In the genomic region with DNA sequence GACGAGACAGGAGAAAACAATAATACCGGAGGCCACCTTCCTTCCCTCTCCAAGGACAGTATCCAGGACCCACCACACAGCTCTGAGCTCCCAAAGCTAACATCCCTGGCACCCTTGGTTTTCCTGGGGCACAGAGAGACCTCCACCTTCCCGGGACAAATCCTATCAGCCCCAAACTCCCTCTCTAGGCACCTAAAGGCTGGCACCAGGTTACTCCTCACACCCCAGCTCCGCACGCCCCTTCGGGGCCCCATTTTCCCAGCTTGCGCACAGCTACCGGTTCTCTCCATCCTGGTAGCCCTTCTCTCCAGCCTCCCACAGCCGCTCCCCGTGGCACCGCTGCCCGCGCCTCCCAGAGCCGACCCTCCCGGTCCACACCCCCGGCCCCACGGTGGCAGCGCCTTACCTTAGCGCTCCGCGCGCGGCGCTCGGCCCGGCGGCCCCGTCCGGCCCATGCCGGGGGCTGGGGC, we compare ENCODE assay signal across 8 mouse cellular contexts. TPM values are rescaled to one million over a fixed set of nuclear protein-coding genes. Genes with fewer than 3 reads are reported as not detected.
DNase-seq lines count a peak whose midpoint lies in the region; ATAC-seq and TF ChIP-seq lines count a peak whose summit lies in the region.

No protein-coding gene starts in this region.

- peak overlapping the region; percentile 97 for H3K9ac ChIP-seq in embryonic facial prominence, embryonic 14.5 days (ENCODE audit: low read depth, low read length)
- peak overlapping the region; percentile 97 for H3K9ac ChIP-seq in midbrain, embryonic 16.5 days (ENCODE audit: low read depth, low read length)

- DNase-seq in left cerebral cortex, adult 2 months (ENCODE audit: extremely low spot score in 1 of 2, low spot score in 2 of 2), result peak in 1 of 2 experiments; percentile 50
- DNase-seq in left cerebral cortex, postnatal 14 days (ENCODE audit: low spot score in 2 of 2), result no peak
- no peak for DNase-seq in Patski (ENCODE audit: low read depth, low spot score)
- no peak for DNase-seq in embryonic facial prominence, embryonic 14.5 days (ENCODE audit: low spot score)
- DNase-seq in induced T-regulatory cell, adult 2 months (ENCODE audit: low read depth), result peak; percentile 44
- DNase-seq in adrenal gland, postnatal 36 days, result no peak
- no peak for DNase-seq in right cerebral cortex, adult 18-20 months

- no peaks in the 10 kb centered on the region for H3K27me3 ChIP-seq in Patski
- no peaks in the 10 kb centered on the region for H3K27me3 ChIP-seq in embryonic facial prominence, embryonic 14.5 days (replicated peaks; ENCODE audit: control insufficient read depth, insufficient read depth, low read length)
- H3K27me3 ChIP-seq in midbrain, embryonic 16.5 days (ENCODE audit: control insufficient read depth, insufficient read depth, low read depth, low read length), result no peaks in the 10 kb centered on the region

- in situ Hi-C loops in Patski (cut with MboI; ENCODE audit: low pct_unique_long_range_greater_than_20kb), result no loop called here

- intact Hi-C loops in left cerebral cortex, adult 2 months (cut with DNase I), result loop anchor here (2.0 kb wide), 1 partner anchor 36 kb away; a partner anchor contains a TSS
- intact Hi-C loops in left cerebral cortex, postnatal 14 days (cut with DNase I), result loop anchor here (5.0 kb wide), 1 partner anchor 35 kb away; a partner anchor contains a TSS

- POLR2A ChIA-PET in Patski (lab: Charles Lee), result interaction anchor here (1.3 to 2.9 kb wide), 3 partner anchors 24 to 35 kb away, joined by 6 to 13 read pairs (median 12); a partner anchor contains a TSS

- peaks cover 33% of the 10 kb centered on the region for H3K4me1 ChIP-seq in embryonic facial prominence, embryonic 14.5 days (ENCODE audit: control insufficient read depth, insufficient read depth, low read length)
- peaks cover 41% of the 10 kb centered on the region for H3K4me1 ChIP-seq in midbrain, embryonic 16.5 days (ENCODE audit: control insufficient read depth, insufficient read depth, low read length)

- peaks cover 27% of the 10 kb centered on the region for H3K36me3 ChIP-seq in embryonic facial prominence, embryonic 14.5 days (ENCODE audit: control insufficient read depth, insufficient read depth, low read length)
- 0 out of 2 replicates have a peak, but pooled peaks cover 3% of the 10 kb centered on the region for H3K36me3 ChIP-seq in midbrain, embryonic 16.5 days (ENCODE audit: control insufficient read depth, insufficient read depth, low read length)

- peak overlapping the region; percentile 94 for H3K4me2 ChIP-seq in embryonic facial prominence, embryonic 14.5 days (ENCODE audit: low read depth, low read length)
- peak overlapping the region; percentile 88 for H3K4me2 ChIP-seq in midbrain, embryonic 16.5 days (ENCODE audit: low read length)

- H3K9me3 ChIP-seq in embryonic facial prominence, embryonic 14.5 days (ENCODE audit: control insufficient read depth, low read length), result no peaks in the 10 kb centered on the region
- no peaks in the 10 kb centered on the region for H3K9me3 ChIP-seq in midbrain, embryonic 16.5 days (replicated peaks; ENCODE audit: control insufficient read depth, low read length, poor library complexity, severe bottlenecking)

- ATAC-seq in Patski, result peak; percentile 8
- ATAC-seq in embryonic facial prominence, embryonic 14.5 days (ENCODE audit: low read depth), result peak; percentile 13
- ATAC-seq in midbrain, embryonic 16.5 days, result peak; percentile 15; the same call in 1 of the 2 replicates

- CTCF ChIA-PET in Patski (lab: Charles Lee), result interaction anchor here (0.8 to 3.5 kb wide), 6 partner anchors 10 to 177 kb away, joined by 3 to 22 read pairs (median 6); no protein-coding TSS in a partner anchor

- TF ChIP-seq CTCF in left cerebral cortex, adult 2 months (IDR thresholded peaks at IDR 0.05), result no peak
- no peak for TF ChIP-seq CTCF in Patski (IDR thresholded peaks at IDR 0.05)

- H3K4me3 ChIP-seq in left cerebral cortex, adult 2 months, result peak overlapping the region; percentile 56
- peak overlapping the region; percentile 96 for H3K4me3 ChIP-seq in embryonic facial prominence, embryonic 14.5 days (ENCODE audit: low read depth, low read length)
- H3K4me3 ChIP-seq in midbrain, embryonic 16.5 days (ENCODE audit: low read depth, low read length), result peak overlapping the region; percentile 85

- WGBS in embryonic facial prominence, embryonic 14.5 days, result 2% methylated on average over 23 of the region's 30 CpGs
- WGBS in midbrain, embryonic 16.5 days, result under 1% methylated on average over 29 of the region's 30 CpGs

- peak overlapping the region; percentile 86 for H3K27ac ChIP-seq in left cerebral cortex, adult 2 months
- H3K27ac ChIP-seq in embryonic facial prominence, embryonic 14.5 days (replicated peaks; ENCODE audit: low read depth, low read length), result peak overlapping the region; percentile 98
- H3K27ac ChIP-seq in midbrain, embryonic 16.5 days (ENCODE audit: low read length), result peak overlapping the region; percentile 89

RNA-seq across cellular contexts. Expression of a gene that starts 0.5 kb away (rescaled TPM):
- 100 to 1,000 TPM; 112 to 129 TPM for total RNA-seq in left cerebral cortex, adult 2 months (2021)
- total RNA-seq in left cerebral cortex, postnatal 14 days (2021), result 10 to 100 TPM; 94.6 to 95.2 TPM
- polyA plus RNA-seq in Patski (2021), result 52.0 TPM
- polyA plus RNA-seq in embryonic facial prominence, embryonic 14.5 days (2014; fragmentation: Nextera tagmentation; extraction: Ambion mirVana), result 22.5 and 23.8 TPM in 2 replicates
- 12.5 and 13.9 TPM in 2 replicates for polyA plus RNA-seq in midbrain, embryonic 16.5 days (2015; fragmentation: Nextera tagmentation; extraction: Ambion mirVana)
- 10 to 100 TPM; 31.3 to 49.4 TPM for total RNA-seq in adrenal gland, postnatal 36 days (2021)

RNA-seq across cellular contexts. Expression of a gene that starts 35.8 kb away (rescaled TPM):
- total RNA-seq in left cerebral cortex, adult 2 months (2021), result 100 to 1,000 TPM in 1 of 2 experiments, 10 to 100 TPM in 1; 97.6 to 106 TPM
- total RNA-seq in left cerebral cortex, postnatal 14 days (2021), result 10 to 100 TPM; 70.6 to 76.7 TPM
- polyA plus RNA-seq in Patski (2021), result 205 TPM
- polyA plus RNA-seq in embryonic facial prominence, embryonic 14.5 days (2014; fragmentation: Nextera tagmentation; extraction: Ambion mirVana), result 123 and 127 TPM in 2 replicates
- 114 TPM in 2 replicates for polyA plus RNA-seq in midbrain, embryonic 16.5 days (2015; fragmentation: Nextera tagmentation; extraction: Ambion mirVana)
- total RNA-seq in adrenal gland, postnatal 36 days (2021), result 100 to 1,000 TPM; 159 to 161 TPM

RNA-seq across cellular contexts. Expression of a gene that starts 49.8 kb away (rescaled TPM):
- total RNA-seq in left cerebral cortex, adult 2 months (2021), result 1 to 10 TPM; 3.7 to 4.4 TPM
- total RNA-seq in left cerebral cortex, postnatal 14 days (2021), result 1 to 10 TPM; 3.6 to 4.7 TPM
- 2.6 TPM for polyA plus RNA-seq in Patski (2021)
- 1.4 and 2.3 TPM in 2 replicates for polyA plus RNA-seq in embryonic facial prominence, embryonic 14.5 days (2014; fragmentation: Nextera tagmentation; extraction: Ambion mirVana)
- 0.75 and 0.78 TPM in 2 replicates for polyA plus RNA-seq in midbrain, embryonic 16.5 days (2015; fragmentation: Nextera tagmentation; extraction: Ambion mirVana)
- 10 to 100 TPM in 1 of 2 experiments, 1 to 10 TPM in 1; 7.4 to 12.9 TPM for total RNA-seq in adrenal gland, postnatal 36 days (2021)
